Mouse (Mus musculus): ENCODE measurements at regions not wholly inside any gene's neighbourhood (a gene's known extent, or its start where the extent isn't known, plus 50 kb on each side); places are given as distances from the start of the nearest gene placed in this dataset.

DNA sequence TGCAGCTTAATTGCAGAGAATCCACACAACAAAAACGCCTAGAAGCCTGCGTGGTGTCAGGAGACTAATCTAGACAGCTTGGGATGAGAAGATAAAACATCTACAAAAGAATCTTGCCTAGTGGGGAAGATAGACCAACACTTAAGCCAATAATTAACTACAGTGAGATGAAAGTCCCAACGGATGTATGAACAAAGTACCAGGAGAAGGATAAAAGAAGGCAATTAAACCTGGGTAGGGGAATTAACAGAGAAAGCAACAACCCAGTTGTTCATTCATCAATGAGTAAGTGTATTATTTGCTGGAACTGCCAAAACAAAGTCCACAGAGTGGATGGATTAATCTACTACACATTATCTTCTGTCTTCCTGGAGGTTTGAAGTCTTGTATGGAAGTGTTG, 99.8 kb downstream of the Olfm4 start:
- no peak for DNase-seq
- intact Hi-C loops (cut with DNase I), result no loop called here

DNA sequence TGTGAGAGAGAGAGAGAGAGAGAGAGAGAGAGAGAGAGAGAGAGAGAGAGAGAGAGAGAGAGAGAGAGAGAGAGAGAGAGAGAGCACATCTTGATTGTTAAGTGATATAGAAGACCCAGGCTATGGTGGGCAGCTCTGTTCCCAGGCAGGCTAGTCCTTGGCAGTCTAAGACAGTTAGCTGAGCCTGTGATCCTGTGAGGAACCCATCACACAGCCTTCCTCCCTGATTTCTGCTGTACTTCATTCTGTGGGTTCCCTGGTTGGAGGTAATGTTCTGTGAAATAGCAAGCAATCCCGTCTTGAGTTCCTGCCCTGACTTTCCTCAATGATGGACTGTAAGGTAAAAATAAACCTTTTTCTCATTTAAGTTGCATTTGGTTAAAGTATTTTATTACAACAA, 113.4 kb downstream of the Olfm4 start:
- DNase-seq, result no peak
- intact Hi-C loops (cut with DNase I), result no loop called here

DNA sequence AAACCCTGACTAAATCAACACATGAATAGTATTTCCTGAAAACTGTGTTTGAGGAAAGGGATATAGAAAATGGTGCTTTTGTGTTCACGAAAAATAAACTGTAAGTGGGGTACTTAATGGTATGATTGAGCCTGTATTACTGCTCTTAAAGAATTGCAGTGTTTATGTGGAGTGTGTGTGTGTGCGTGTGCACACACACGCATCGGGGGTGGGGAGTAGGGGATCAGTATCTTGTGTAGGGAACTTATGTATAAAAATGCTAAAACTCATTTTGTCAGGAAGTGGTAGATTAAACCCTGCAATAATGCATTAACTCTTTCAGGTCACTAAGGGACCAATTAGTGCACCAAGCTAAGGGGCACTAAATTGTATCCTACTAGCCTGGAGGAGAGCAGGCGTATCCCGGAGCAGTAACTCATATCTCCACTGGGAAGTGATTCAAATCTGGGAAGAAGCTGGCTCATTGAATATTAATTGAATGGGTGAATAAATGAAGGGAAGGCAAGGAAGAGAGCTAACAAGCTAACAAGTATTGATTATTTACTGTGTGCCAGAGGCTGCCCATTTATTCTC, 129.3 kb downstream of the Olfm4 start:
- no peak for DNase-seq
- intact Hi-C loops (cut with DNase I), result no loop called here

DNA sequence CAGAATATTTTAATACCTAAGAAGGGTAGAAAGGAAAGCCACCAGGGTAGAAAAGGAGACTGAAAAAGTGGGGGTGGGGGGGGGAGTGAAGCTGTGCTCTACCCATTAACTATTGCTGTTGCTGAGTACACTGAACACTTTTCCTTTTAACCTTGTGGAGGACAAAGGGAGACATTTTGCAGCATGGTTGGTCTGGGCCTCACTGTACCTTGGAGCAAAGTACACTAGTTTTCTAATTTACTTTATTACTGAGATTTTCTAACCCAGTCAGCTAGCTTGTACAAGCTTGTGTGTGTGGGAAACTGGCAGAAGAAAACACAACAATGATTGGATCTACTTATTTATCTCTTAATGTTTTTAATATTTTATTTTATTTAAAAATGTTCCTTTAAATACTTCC, 130.4 kb downstream of the Olfm4 start:
- no peak for DNase-seq
- intact Hi-C loops (cut with DNase I), result no loop called here

DNA sequence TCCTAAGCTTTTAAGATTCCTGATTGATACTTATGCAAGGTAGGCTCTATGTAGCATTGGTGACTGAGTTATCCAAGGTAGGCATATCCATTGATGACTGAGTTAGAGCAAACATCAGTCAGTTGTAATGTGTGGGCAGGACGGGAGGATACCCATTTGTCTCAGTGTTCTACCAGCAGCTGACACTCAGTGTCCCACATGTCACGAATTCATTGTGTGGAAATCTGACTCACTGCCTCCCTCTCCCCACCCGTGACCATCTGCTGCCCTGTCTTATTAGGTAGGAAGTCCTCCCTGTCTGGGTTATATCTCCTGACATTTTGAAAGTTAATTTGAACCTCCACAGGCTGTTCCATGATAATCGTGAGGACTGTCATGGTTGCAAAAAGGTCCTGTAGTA, 141.3 kb downstream of the Olfm4 start:
- no peak for DNase-seq
- intact Hi-C loops (cut with DNase I), result no loop called here

DNA sequence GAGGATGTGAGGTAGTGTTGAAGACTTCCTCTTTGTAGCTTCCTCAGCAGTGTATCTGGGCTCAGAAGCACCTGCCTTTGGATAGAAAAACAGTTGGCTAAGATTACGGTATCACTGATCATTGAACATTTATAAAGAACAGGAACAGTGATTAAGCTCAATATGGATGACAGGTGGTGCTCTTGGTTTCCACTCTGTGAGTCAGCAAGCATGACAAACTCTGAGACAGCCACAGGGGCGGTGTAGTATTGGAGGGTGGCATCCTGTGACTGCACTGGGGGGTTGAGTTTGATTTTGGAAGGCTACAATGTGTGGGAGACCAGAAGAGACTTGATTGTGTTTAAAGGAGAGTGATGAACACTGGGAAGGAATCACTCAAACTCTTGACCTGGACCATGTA, 144.3 kb downstream of the Olfm4 start:
- DNase-seq, result no peak
- intact Hi-C loops (cut with DNase I), result no loop called here

DNA sequence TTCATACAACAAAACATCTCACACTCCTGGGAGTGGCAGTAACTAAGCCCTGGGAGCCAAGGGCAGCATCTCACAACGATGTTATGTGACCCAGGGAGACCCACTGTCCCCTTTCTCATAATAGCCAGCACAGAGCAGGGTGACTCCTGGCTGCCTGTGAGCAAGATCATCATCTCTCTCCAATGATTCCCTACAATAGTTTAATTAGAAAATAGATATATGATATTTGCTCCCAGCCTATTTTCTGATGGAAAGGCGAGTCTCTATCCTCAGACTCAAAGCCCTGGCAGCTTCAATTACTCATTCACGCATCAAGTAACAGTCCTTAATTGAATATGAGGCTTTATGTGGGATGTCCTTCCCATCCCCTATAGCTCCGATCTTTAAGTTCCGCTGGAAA, 153.7 kb downstream of the Olfm4 start:
- intact Hi-C loops (cut with DNase I), result no loop called here
- no peak for DNase-seq

DNA sequence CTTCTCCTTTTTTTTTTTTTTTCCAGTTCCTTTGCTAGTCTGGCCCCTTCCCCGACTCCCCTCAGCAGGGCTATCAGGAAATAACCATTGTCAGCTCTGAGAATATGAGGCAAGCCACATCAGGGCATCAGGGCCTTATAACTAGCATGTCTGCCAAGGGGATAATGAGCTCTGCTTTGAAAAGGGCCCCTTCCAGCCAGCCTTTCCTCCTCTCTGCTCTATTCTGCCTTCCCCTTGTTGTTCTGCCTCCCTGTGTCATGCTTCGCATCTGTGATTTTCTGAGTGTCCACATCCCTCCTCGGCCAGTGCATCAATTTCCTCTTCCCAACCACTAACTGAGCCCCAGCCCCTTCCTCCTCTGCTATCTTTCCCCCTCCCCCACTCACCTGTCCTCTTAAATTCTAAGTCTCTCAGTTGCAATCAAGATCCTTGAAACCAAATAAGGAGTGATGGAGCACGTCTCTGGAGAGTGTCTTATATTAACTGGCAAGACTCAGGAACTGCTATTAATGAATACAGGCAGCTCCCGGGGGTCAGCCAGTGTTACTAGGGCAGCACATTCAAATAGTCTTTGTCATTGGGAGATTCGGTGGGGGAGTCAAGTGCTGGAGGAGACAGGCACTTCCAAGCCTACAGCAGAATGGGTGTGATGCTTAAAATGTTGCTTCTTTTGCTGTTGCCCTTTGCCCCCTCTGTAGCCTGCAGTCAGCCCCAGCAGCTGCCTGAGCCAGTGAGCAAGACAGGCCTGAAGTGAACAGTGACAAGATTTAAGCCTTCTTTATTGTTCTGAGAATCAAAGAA, 155.3 kb downstream of the Olfm4 start:
- DNase-seq, result no peak
- intact Hi-C loops (cut with DNase I), result no loop called here

DNA sequence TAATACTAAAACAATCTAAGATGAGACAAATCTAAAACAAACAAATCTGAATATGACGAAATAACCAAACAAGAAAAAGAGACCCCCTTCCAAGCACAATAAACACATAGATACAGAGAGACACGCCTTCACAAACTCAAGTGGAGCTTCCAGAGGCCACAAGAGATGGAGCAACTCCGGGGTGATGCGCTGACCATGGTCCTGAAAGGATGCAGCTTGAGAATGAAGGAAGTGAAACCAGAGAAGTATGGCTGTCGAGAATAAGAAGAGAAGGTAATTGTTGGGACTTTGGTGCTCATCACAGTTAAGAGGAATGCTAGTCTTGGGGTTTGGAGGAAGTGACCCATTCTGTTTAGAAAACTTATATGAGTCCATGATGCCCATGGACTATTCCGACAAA, 173.1 kb downstream of the Olfm4 start:
- intact Hi-C loops (cut with DNase I), result no loop called here
- DNase-seq, result peak; percentile 34 to 56

DNA sequence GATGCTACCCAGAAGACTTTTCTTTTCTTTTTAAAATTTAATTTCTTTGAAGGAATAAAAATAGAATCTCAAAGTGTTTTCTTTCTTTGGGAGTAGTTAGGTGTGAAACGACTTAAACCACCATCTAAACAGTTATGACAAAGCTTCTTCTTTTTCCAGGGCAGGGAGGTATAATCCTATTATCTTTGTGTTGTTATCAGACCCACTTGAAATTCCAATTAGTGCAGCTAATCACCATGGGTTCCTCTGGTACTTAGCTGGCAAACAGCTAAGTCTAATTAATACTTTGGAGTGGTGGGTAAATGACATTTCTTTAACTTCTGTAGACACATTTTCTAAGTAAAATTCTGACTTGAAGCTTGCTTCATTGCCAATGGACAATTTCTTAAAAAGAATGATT, 185.3 kb downstream of the Olfm4 start:
- DNase-seq, result no peak
- intact Hi-C loops (cut with DNase I), result no loop called here

DNA sequence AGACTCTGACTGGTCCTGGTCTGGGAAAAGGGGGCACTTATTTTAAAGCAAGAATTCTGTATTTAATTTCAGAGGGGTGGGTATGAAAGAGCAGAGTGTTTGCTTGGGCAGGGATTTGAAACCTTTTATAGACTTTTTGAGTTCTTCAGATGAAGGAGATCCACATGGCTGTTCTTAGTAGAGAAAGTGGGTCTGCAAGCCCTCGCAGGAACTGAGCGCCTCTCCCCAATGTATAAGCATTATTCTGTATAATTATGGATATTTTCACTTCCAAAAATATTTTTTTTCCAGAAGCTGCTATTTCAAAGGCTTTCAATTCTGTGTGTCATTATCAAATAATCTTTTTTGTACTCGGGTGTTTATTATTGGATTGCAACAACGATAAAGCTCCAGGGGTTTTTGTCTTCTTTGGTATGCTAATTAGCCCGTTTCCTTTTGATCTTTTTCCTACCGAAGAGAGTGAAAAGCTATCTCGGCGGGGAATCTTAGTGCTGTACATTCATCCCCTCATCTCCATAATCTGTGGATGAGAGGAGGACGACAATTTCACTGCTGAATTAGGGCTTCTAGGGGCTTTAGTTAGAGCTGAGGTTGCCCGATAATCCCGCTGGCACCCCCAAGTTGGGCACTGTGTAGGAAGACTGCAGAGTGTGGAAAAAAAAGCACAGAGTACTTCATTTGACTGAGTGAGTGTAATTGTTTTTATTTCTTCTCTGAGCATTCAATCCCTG, 186.7 kb downstream of the Olfm4 start:
- intact Hi-C loops (cut with DNase I), result no loop called here
- no peak for DNase-seq

DNA sequence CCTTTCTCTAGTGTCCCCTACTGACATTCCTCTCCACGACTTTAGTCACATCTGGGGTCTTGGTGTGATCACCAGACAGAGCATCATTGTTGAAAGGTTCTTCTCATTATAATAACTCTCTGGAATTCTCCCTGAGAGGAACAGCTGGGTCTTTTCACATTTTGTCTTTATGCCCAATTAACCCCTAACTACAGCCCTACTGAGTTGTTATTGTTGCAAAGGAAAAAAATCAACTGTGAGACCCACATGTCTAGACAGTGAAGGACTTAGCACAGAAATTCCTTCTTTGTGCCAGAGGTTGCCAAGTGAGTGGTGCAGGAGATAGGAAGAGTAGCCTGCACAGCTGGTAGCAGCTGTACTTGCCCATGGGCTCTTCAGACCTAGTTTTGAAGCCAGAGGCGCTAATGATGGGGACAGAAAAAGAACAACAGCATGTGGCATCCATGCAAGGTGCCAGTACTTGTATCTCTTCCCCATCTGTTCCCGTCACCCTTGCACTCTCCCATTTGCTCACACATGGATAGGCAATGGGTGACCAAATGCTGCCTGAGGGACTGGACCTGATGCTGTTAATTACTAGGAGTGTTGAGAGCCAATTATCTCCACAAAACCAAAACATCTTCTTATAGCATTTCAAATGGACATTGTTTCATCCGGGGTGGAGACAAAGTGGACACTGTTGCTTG, 189.1 kb downstream of the Olfm4 start:
- DNase-seq, result no peak
- intact Hi-C loops (cut with DNase I), result no loop called here

DNA sequence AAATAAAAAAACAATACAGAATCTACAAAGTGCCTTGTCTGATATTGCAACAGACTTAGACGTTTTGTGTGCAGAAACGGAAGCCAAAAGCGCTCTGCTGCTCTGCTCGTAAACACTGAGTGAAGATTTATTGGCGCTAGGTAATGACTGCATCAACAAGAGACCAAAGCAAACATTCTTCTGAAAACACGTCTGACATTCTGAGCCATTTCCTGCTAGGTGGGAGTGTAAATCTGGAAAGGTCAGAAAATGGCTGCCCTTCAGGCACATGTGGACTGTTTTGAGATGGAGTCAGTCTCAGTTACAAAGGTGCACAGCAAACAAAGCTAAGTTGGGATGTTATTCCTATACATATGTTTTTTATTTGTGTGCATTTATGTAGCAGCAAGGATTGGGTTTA, 192.6 kb downstream of the Olfm4 start:
- intact Hi-C loops (cut with DNase I), result no loop called here
- no peak for DNase-seq

DNA sequence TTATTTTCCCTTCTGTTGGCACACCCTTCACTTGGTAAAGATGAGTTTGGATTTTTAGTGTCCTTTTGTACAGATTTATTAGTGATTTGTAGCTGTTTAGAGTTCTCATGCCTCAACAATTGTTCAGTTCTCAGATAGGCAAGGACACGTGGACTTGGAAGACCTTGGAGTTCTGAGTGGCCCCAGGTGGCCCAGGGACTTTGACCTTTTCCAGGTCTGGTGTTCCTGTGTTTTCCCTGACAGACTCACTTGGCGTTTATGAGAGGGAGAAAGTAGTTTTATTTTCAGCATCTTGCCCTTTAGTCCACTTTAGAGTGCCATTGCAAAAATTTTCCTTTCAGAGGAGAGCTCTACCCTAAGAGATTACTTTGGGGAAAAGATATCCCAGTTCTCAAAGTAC, 211.2 kb downstream of the Olfm4 start:
- intact Hi-C loops (cut with DNase I), result no loop called here

DNA sequence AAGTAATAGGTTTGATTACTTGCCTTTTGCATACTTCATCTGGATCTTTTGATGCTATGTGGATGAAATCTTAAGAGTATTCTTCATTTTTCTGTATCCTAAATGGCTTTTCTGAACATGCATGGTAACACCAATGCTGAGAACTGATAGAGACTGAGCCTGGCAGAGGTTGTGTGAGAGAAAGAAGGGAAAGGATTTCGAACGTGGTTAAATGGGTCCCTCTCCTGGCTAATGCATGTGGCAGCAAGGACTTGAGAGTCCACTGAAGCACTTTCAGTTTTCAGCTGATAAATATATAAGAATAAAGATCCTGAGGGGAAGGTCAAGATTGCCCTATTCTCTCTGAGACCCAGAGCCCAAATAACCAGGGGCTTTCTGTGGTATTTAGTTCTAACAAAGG, 229.0 kb downstream of the Olfm4 start:
- DNase-seq, result no peak
- intact Hi-C loops (cut with DNase I), result no loop called here

More for the DNA sequence above, 211.2 kb downstream of the Olfm4 start:
- no peak for DNase-seq

DNA sequence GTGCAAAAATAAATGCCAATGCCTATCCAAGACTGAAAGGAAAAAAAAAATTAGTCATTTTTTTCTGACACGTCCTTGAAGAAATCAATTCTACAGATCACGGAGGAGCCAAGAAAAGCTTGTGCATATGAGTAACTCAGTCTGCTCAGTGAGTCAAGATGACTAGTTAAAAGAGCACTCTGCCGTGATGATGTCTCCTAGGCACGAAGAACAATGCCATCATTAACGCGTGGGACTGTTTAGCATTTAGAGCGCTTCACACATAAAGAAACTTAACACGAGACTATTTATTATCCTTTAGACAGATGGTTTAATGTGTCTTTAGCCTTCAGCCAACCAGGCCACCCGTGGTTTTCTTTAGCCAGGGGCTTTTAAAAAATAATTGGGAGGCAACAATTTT, 229.8 kb downstream of the Olfm4 start:
- intact Hi-C loops (cut with DNase I), result no loop called here
- DNase-seq, result no peak

DNA sequence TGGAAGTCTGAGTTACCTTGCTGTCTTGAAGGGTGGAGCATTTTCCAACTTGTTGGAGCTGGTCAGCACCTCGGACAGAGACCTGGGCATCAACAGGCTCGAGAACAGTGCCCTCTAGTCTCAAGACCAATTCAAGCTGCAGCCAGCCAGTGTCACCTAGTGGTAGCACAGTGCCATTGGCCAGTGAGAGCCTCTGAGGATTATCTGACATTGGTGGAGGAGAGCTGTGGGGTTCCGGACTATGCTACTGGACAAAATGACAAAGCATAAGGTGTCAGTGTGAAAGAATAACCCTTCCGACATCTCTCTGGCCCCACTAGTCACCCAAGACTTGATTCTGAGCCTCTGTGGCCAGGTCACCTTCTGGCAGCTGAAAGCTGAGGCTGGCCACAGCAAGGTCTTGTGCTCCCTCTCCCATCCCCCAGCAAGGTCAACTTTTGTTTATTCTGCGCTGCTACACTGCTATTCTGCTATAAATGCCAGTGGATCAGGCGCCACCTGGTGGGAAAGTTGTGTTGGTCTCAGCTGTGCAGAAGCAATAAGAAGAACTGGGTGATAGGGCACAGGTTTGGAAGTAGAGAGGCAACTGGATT, 232.2 kb downstream of the Olfm4 start:
- intact Hi-C loops (cut with DNase I), result loop anchor here (1.0 kb wide), 1 partner anchor 447 kb away; no protein-coding TSS in a partner anchor
- DNase-seq, result peak; percentile 59 to 77

DNA sequence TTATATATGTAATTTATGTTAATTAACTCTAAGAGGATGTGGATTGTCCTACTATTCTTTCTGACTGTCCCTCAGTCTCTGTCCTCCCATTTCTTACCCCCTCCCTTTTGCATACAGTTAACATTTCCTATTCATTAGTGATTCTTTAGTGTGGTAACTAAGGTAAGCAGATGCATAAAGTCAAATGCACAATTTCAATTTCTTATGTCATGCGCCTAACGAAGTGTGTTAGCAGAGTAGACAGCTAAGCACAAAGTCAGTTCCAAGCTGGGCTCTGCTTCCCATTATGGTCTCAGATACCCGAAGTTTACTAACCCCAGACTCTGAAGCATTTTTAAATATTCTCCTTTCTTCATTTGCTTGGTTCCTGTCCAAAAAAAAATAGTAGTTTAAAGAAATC, 248.2 kb downstream of the Olfm4 start:
- no peak for DNase-seq
- intact Hi-C loops (cut with DNase I), result no loop called here

DNA sequence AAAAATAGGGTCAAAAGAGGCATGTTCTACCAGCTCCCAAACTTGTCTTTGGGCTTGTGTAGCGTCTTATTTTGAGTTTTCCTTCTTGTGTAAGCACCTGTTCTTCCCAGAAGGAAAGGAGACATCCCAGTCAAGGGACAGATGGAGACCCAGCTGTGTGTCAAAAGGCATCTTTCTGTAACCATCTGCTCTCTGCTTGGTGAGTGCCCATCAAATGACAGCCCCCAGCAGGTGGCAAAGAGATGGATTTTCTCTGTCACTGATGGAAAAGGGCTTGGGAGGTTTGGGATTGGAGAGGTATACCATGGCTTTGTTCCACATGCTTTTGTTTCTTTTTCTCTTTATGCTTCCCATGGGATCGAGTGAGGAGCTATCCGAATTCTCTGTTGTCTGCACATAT, 249.1 kb downstream of the Olfm4 start:
- intact Hi-C loops (cut with DNase I), result no loop called here
- DNase-seq, result no peak

DNA sequence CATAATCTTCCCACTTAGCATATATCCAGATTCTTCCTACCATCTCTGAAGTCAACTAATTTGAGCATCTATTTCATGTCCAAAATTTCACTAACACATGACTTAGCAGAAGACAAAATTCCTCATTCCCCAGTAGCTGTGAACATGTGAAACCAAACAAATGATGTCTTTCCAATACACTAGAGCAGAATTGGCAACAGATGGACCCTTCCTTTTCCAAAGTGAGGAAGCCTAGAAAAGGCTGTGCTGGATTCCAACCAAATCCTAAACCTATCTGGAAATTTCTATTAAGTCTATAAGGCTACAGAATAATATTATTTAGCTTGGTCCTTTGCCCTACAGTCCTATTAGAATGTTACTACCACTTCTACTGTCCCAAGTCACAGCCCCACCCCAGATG, 253.3 kb downstream of the Olfm4 start:
- intact Hi-C loops (cut with DNase I), result no loop called here

DNA sequence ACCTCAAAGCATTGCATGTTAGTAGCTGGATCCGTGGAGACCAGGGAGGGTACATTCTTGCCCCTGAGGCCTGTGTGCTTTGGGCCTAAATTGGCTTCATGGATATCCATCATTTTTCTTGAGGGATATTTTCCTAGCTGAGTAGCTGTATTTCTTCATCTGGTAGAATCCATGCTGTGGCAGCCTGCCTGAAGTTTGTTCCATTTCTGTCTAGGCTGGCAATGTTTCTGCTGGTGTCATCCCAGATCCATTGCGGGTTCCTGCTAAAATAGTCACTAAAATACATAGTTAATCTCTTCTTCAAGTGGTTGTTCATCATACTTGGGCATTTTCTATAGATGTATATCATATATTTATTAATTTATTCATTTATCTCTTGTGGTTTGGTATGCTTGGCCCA, 253.7 kb downstream of the Olfm4 start:
- intact Hi-C loops (cut with DNase I), result no loop called here
- DNase-seq, result no peak

More for the DNA sequence above, 253.3 kb downstream of the Olfm4 start:
- DNase-seq, result no peak

Measured in heart, postnatal 14 days (tissue).